Mouse (Mus musculus) CH12.LX (cell line): ENCODE measurements around the gene Galnt9. TPM values are rescaled to one million over a fixed set of nuclear protein-coding genes. Genes with fewer than 3 reads are reported as not detected.

ENCODE experiments used
- DNase-seq: peaks from one replicate; pipeline ENCODE4 v3.0.0-alpha.2; 2013; ENCODE audit errors: extremely low read depth
- H3K27ac ChIP-seq: 2 replicates; pipeline ENCODE4 v1.5.1; 2012; ENCODE audit warnings: low read depth, mild to moderate bottlenecking, control low read depth, moderate library complexity; ENCODE audit not compliant: insufficient read depth
- H3K27me3 ChIP-seq: replicated peaks from 2 replicates; pipeline ENCODE3; 2012; ENCODE audit warnings: inconsistent platforms
- H3K36me3 ChIP-seq, 2 experiments: replicated peaks in 1 of 2; 2 replicates each; pipeline versions ENCODE3 to v1.6.1; 2012; ENCODE audit warnings: inconsistent platforms in 1 of 2, low read length in 1 of 2, mild to moderate bottlenecking in 1 of 2, mixed read lengths in 1 of 2, moderate library complexity in 1 of 2; ENCODE audit not compliant: control insufficient read depth in 1 of 2, insufficient read depth in 1 of 2
- H3K4me1 ChIP-seq, 2 experiments: 2 replicates each; pipeline ENCODE4 v1.6.1; 2012; ENCODE audit warnings: inconsistent platforms in 1 of 2, moderate library complexity in 1 of 2; ENCODE audit not compliant: insufficient read depth in 2 of 2, control insufficient read depth in 1 of 2
- H3K4me2 ChIP-seq: 2 replicates; pipeline ENCODE4 v1.6.1; 2012; ENCODE audit warnings: low read depth, mild to moderate bottlenecking, control low read depth; ENCODE audit not compliant: poor library complexity, insufficient read depth, severe bottlenecking
- H3K4me3 ChIP-seq, 3 experiments: fragments of 150-350 bp in 1 of 3; sonication (generic) in 1 of 3; replicated peaks in 1 of 3; 2 replicates each; pipeline versions ENCODE3 to v1.5.1; 2011 to 2012; ENCODE audit warnings: low read depth in 2 of 3, low read length in 2 of 3, mild to moderate bottlenecking in 2 of 3, moderate library complexity in 2 of 3, control low read depth in 1 of 3, improper control_type of control experiment in 1 of 3, inconsistent platforms in 1 of 3, mixed read lengths in 1 of 3; ENCODE audit not compliant: poor library complexity in 1 of 3
- H3K79me2 ChIP-seq: replicated peaks from 2 replicates; pipeline ENCODE4 v1.6.1; 2012; ENCODE audit warnings: mild to moderate bottlenecking, moderate library complexity; ENCODE audit not compliant: control insufficient read depth, poor library complexity, insufficient read depth, severe bottlenecking; ENCODE audit errors: extremely low read depth
- H3K9ac ChIP-seq: 2 replicates; pipeline ENCODE4 v1.6.1; 2012; ENCODE audit warnings: low read depth, mild to moderate bottlenecking, control low read depth, moderate library complexity; ENCODE audit not compliant: insufficient read depth
- H3K9me3 ChIP-seq: replicated peaks from 2 replicates; pipeline ENCODE3; 2012; ENCODE audit warnings: low read length, inconsistent platforms, mixed read lengths
- CTCF ChIP-seq, 2 experiments: IDR thresholded peaks in 1 of 2; conservative IDR thresholded peaks in 1 of 2; 2 replicates each; pipeline ENCODE4 v1.5.1; 2011 to 2012; ENCODE audit warnings: low read depth in 2 of 2, low read length in 2 of 2, improper control_type of control experiment in 1 of 2, inconsistent platforms in 1 of 2, mild to moderate bottlenecking in 1 of 2, moderate library complexity in 1 of 2
- E2F4 ChIP-seq: IDR thresholded peaks from 2 replicates; pipeline ENCODE4 v1.6.1; 2011; ENCODE audit warnings: low read depth, low read length, improper control_type of control experiment; ENCODE audit not compliant: insufficient replicate concordance
- ELF1 ChIP-seq: IDR thresholded peaks from 2 replicates; pipeline ENCODE4 v1.6.1; 2014; ENCODE audit warnings: low read depth, mild to moderate bottlenecking, inconsistent platforms, low read length, improper control_type of control experiment
- ETS1 ChIP-seq: conservative IDR thresholded peaks from 2 replicates; pipeline ENCODE4 v1.6.1; 2012; ENCODE audit warnings: low read depth, mild to moderate bottlenecking, inconsistent platforms, low read length, improper control_type of control experiment, moderate library complexity
- HCFC1 ChIP-seq: IDR thresholded peaks from 2 replicates; pipeline ENCODE4 v1.6.1; 2012; ENCODE audit warnings: low read depth, mild to moderate bottlenecking, inconsistent platforms, low read length, improper control_type of control experiment
- IRF4 ChIP-seq: IDR thresholded peaks from 2 replicates; pipeline ENCODE4 v1.6.1; 2014; ENCODE audit warnings: low read depth, mild to moderate bottlenecking, inconsistent platforms, low read length, improper control_type of control experiment
- JUND ChIP-seq: conservative IDR thresholded peaks from 2 replicates; pipeline ENCODE4 v1.6.1; 2011; ENCODE audit warnings: low read depth, low read length, improper control_type of control experiment
- KAT2A ChIP-seq: IDR thresholded peaks from 2 replicates; pipeline ENCODE4 v1.6.1; 2012; ENCODE audit warnings: low read length, improper control_type of control experiment, inconsistent platforms; ENCODE audit not compliant: insufficient replicate concordance
- MEF2A ChIP-seq: IDR thresholded peaks from 2 replicates; pipeline ENCODE4 v1.6.1; 2014; ENCODE audit warnings: low read depth, mild to moderate bottlenecking, inconsistent platforms, low read length, improper control_type of control experiment, borderline replicate concordance
- PAX5 ChIP-seq: IDR thresholded peaks from 2 replicates; pipeline ENCODE4 v1.6.1; 2012; ENCODE audit warnings: low read length, inconsistent platforms, mixed read lengths
- POLR2A ChIP-seq: IDR thresholded peaks from 2 replicates; pipeline ENCODE4 v1.6.1; 2011; ENCODE audit warnings: low read depth, mild to moderate bottlenecking, improper control_type of control experiment, low read length
- POLR2AphosphoS2 ChIP-seq: IDR thresholded peaks from 2 replicates; pipeline ENCODE4 v1.6.1; 2011; ENCODE audit warnings: low read depth, low read length, improper control_type of control experiment
- RAD21 ChIP-seq: IDR thresholded peaks from 2 replicates; pipeline ENCODE4 v1.6.1; 2011; ENCODE audit warnings: low read depth, mild to moderate bottlenecking, low read length, improper control_type of control experiment, moderate library complexity
- SIN3A ChIP-seq: IDR thresholded peaks from 2 replicates; pipeline ENCODE4 v1.6.1; 2012; ENCODE audit warnings: low read length, improper control_type of control experiment, inconsistent platforms
- SMC3 ChIP-seq: IDR thresholded peaks from 2 replicates; pipeline ENCODE4 v1.6.1; 2011; ENCODE audit warnings: low read depth, low read length, improper control_type of control experiment
- TBP ChIP-seq: conservative IDR thresholded peaks from 2 replicates; pipeline ENCODE4 v1.6.1; 2011; ENCODE audit warnings: low read depth, low read length, improper control_type of control experiment
- UBTF ChIP-seq: IDR thresholded peaks from 2 replicates; pipeline ENCODE4 v1.6.1; 2012; ENCODE audit warnings: low read depth, mild to moderate bottlenecking, inconsistent platforms, low read length, improper control_type of control experiment, moderate library complexity
- USF1 ChIP-seq: IDR thresholded peaks from 2 replicates; pipeline ENCODE4 v1.6.1; 2014; ENCODE audit warnings: low read depth, mild to moderate bottlenecking, inconsistent platforms, low read length, improper control_type of control experiment
- USF2 ChIP-seq: conservative IDR thresholded peaks from 2 replicates; pipeline ENCODE4 v1.6.1; 2011; ENCODE audit warnings: low read depth, low read length, improper control_type of control experiment
- ZMIZ1 ChIP-seq: IDR thresholded peaks from 2 replicates; pipeline ENCODE4 v1.6.1; 2012; ENCODE audit warnings: low read depth, mild to moderate bottlenecking, inconsistent platforms, low read length, improper control_type of control experiment
- dilution Hi-C: fragments of 300-500 bp; cut with MboI; formaldehyde crosslinking; loops from 2 replicates; pipeline ENCODE4 v1.14.3; 2020; ENCODE audit warnings: low sequenced_read_pairs; ENCODE audit not compliant: extremely low pct_unique_long_range_greater_than_20kb, extremely low pct_ligation_motif_present
- in situ Hi-C: fragments of 300-500 bp; cut with MboI; formaldehyde crosslinking; loops from 3 replicates; pipeline ENCODE4 v1.14.3; 2019; ENCODE audit warnings: low sequenced_read_pairs, low pct_ligation_motif_present, low pct_unique_long_range_greater_than_20kb, mixed read lengths
- polyA plus RNA-seq: library from polyadenylated mRNA; unstranded; fragments of >175 nt; gene quantifications from 2 replicates; pipeline ENCODE4 v1.2.1, GENCODE M21; 2012; ENCODE audit warnings: low read depth; ENCODE audit not compliant: insufficient read length
- total RNA-seq, 2 experiments: library from RNA; depleted of rRNA; stranded (reverse); fragments of 300-350 nt in 1 of 2; fragments of >200 nt in 1 of 2; gene quantifications; 2 replicates each; pipeline ENCODE4 v1.2.3; 2012 to 2014

Galnt9 gene
- total and polyA plus RNA-seq, 3 experiments, result not detected

- dilution Hi-C loops (no loop called here), in situ Hi-C loops (no loop called here)
- no peaks in the 10 kb centered on the region for H3K79me2 ChIP-seq
- TF ChIP-seq ETS1 (no peak), JUND (no peak), RAD21 (no peak), KAT2A (no peak), POLR2A (no peak), IRF4 (no peak), USF2 (no peak), SIN3A (no peak), ZMIZ1 (no peak), UBTF (no peak), CTCF (conservative IDR thresholded peaks at IDR 0.05 in 1 of 2, IDR thresholded peaks at IDR 0.05 in 1 of 2; ENCODE audit: low read depth in 2 of 2, low read length in 2 of 2) (no peak), SMC3 (no peak), PAX5 (no peak), HCFC1 (no peak)
- no peaks in the 10 kb centered on the region for H3K36me3 ChIP-seq
- no peak overlapping the region for H3K9ac ChIP-seq
- no peak overlapping the region for H3K27ac ChIP-seq
- no peak overlapping the region for H3K4me3 ChIP-seq
- no peak for DNase-seq
- no peak overlapping the region for H3K4me2 ChIP-seq
- H3K4me1 ChIP-seq, result peaks cover 0 to 9% of the 10 kb centered on the region in 2 experiments; a peak in 1 of 4 replicates
- H3K27me3 ChIP-seq, result peaks cover 6% of the 10 kb centered on the region
- H3K9me3 ChIP-seq, result no peaks in the 10 kb centered on the region
Observed at GRCm38 (mm10) chr5:110495051-110495450, 49.1 kb upstream of the Galnt9 start.

DNA sequence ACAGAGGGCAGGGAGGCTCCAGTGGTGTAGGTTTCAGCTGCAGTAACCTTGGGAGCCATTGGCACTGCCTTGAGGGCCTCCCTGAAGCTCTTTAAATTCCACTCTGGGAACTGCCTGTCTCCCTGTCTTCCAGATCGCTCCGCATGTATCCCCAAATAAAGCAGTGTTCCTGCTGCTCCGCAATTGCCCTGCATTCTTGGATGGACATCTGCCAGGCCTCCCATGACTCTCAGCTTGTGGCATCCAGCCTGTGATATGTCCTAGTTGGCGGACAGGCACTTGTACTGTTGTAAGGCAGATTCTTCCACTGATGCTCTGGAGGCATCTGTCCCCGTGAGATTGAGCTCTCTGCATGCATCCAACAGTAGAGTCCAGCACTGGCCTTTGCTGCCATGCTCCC, 46.6 kb upstream of the Galnt9 start:
- Histone ChIP-seq H3K9me3 (no peaks in the 10 kb centered on the region), H3K36me3 (no peaks in the 10 kb centered on the region), H3K79me2 (no peaks in the 10 kb centered on the region), H3K27ac (no peak overlapping the region), H3K9ac (no peak overlapping the region), H3K4me1 (peaks cover 0 to 6% of the 10 kb centered on the region in 2 experiments; a peak in 1 of 4 replicates), H3K4me3 (no peak overlapping the region), H3K27me3 (peaks cover 6% of the 10 kb centered on the region), H3K4me2 (no peak overlapping the region)
- TF ChIP-seq HCFC1, result no peak
- no peak for TF ChIP-seq ZMIZ1
- TF ChIP-seq TBP, result no peak
- no peak for TF ChIP-seq ETS1
- TF ChIP-seq E2F4, result no peak
- no peak for TF ChIP-seq MEF2A
- TF ChIP-seq ELF1, result no peak
- no peak for TF ChIP-seq POLR2AphosphoS2
- TF ChIP-seq USF1, result no peak
- no peak for TF ChIP-seq RAD21
- TF ChIP-seq KAT2A, result no peak
- no peak for DNase-seq
- in situ Hi-C loops (no loop called here), dilution Hi-C loops (no loop called here)
